Mouse (Mus musculus): ENCODE measurements around the gene Cnp.

Gene Cnp

GRCm38 (mm10) chr11:100585148-100585547, 10.4 kb downstream of the Cnp start:
- DNase-seq (ENCODE audit: low read depth, low spot score) = no peak

GRCm38 (mm10) chr11:100588462-100588861, 13.8 kb downstream of the Cnp start:
- DNase-seq (ENCODE audit: low read depth, low spot score) = no peak

DNA sequence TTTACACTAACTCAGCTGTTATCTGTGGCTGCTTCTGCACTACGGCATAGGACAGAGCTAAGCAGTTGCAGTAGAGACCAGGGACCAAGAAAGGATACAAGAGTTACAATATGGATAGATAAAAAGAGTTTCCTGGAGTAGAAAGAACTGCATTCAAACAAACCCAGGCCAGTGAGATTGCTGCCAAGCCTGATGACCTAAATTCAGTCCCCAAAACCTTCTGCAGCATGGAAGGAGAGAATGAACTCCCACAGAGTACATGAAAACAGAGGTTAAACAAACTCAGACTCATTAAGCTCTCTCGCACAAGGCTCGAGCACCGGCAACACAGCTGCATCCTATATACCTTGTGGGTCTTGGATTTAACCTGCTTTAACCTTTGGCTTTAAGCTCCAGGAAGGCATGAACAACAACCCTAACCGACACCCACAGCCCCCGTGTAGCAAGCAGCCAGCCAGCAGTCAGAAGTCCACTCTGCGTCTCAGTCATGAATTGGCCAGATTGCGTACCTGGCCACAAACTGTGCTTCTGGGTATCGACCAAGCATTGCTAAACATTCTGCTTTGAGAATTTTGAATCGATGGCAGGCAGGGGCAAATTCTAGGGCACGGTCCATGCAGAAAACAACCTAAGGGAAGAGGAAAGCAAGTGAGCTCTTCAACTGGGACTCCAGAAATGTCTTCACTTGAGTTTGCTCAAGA, 17.8 kb downstream of the Cnp start:
- DNase-seq (ENCODE audit: low read depth, low spot score) = no peak

DNA sequence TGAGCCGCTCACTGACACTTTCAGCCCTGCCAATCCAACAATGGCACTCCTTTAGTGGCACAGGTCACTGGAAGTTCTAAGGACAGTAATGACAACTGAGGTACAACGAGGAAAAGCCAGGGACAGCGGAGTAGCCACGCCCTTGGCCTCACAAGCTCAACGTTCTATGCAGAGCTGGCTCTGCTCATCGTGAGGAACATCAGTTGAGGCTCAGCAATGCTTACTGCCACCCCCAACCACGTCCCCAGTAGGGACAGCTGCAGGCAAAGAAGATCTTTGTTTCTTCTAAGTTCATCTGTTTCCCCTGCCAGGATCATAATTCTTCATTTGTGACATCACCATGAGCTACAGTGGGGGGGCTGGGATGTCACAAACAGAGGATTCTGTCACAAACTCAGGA, 19.9 kb downstream of the Cnp start:
- DNase-seq (ENCODE audit: low read depth, low spot score) = no peak

DNA sequence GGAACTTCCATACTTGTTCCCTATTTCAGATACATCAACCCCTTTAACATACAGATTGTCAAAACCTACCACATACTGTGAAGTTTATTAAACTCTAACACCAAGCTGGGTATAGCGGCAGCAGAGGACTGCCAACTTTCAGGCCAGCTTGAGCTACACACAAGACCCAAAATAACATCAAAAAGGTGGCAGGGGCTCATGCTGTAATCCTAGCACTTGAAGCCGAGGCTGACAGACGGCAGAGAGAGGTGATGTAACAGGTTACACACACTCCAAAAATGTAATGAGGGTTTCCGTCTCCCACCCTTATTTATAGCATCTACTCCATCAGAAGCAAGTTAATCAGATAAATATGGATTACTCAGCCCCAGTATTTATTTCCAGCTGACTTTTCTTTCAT, 20.8 kb downstream of the Cnp start:
- DNase-seq (ENCODE audit: low read depth, low spot score) = no peak

DNA sequence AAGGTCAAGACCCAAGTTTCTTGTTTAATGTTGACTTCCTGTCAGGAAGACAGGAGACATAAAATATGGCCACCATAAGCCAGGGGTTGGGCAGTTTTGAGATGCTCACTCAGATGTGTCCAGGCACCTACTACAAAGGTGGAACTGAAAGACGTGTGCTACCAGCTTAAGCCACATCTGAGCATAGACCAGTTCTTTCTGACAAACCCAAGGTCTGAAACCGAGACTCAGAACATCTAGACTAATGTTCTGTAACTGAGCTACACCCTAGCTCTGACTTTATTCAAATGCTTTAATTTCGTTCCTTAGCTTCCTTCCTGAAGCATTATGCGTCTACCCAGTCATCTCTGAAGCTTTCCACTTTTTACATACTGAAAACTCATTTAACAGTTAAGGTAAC, 23.4 kb downstream of the Cnp start:
- no peak for DNase-seq (ENCODE audit: low read depth, low spot score)

DNA sequence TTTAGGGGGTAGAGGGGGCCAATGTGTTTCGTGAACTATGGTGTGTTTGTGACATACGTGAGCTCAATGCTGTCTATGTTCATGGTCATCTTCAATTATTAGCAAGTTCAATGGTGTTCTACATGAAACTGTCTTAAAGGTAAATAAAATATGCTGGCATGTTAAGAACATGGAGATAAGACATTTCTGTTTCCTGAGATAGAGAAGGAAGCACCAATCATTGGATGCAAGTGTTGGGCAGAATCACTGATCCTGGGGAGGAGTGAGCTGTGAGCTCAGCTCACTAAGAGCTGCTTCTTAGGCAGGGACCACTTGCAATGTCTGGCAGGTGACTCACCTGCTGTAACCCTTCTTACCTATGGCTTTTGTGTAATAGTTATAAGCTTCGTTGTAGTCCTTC, 26.7 kb downstream of the Cnp start:
- no peak for DNase-seq (ENCODE audit: low read depth, low spot score)

- DNase-seq (ENCODE audit: low read depth, low spot score) = no peak
Observed at GRCm38 (mm10) chr11:100603155-100603554, 28.5 kb downstream of the Cnp start.

DNA sequence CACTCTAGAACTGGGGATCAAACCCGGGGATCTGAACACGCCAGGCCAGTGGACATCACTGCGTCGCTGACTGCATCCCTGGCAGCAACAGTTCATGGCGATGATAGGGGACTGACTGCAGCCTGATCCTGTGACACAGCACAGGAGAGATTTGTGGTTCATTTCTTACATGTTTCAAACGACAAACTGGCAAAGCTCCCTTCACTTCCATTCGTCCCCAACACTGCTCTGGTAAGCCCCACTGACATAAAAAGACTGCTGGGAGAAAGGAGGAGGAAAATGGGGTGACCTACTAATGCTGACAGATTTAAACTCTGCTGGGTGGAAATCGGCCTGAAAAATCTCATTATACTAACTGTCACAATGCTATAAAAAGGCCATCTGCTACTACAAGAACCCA, 29.1 kb downstream of the Cnp start:
- no peak for DNase-seq (ENCODE audit: low read depth, low spot score)

GRCm38 (mm10) chr11:100604321-100605005, 29.8 kb downstream of the Cnp start:
- DNase-seq (ENCODE audit: low read depth, low spot score) = peak; percentile 60

GRCm38 (mm10) chr11:100605451-100605850, 30.7 kb downstream of the Cnp start:
- DNase-seq (ENCODE audit: low read depth, low spot score) = no peak

DNA sequence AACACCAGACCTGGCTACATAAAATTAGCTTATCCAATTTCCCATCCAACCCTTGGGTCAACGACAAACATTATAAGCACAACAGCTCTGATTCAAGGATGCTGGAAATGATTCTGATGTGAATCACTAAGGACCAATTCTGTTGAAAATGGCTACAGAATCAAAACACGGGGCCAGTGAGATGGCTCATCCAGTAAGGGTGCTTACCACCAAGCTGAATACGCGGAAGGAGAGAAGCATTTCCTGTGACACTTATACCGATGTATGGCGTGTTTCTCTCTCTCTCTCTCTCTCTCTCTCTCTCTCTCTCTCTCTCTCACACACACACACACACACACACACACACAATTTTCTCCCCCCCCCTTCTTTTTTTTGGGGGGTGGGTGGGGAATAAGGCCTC, 32.4 kb downstream of the Cnp start:
- no peak for DNase-seq (ENCODE audit: low read depth, low spot score)

DNA sequence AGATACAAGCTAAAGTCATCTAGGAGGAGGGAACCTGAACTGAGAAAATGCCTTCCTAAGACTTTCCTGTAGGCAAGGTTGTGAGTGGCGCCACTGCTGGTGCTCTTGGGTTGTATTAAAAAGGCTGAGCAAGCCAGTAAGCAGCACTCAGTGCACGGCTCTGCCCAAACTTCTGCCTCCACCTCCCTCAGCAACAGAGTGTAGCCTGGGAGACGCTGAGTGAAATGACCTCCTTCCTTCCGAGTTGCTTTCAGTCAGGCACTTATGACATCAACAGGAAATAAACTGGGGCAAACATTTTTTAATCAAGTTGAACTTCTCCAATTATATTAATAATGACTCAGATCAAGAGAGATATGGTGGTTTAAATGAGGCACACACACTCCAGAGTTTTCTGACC, 34.1 kb downstream of the Cnp start:
- no peak for DNase-seq (ENCODE audit: low read depth, low spot score)

GRCm38 (mm10) chr11:100609355-100609996, 34.8 kb downstream of the Cnp start:
- DNase-seq (ENCODE audit: low read depth, low spot score) = no peak

DNA sequence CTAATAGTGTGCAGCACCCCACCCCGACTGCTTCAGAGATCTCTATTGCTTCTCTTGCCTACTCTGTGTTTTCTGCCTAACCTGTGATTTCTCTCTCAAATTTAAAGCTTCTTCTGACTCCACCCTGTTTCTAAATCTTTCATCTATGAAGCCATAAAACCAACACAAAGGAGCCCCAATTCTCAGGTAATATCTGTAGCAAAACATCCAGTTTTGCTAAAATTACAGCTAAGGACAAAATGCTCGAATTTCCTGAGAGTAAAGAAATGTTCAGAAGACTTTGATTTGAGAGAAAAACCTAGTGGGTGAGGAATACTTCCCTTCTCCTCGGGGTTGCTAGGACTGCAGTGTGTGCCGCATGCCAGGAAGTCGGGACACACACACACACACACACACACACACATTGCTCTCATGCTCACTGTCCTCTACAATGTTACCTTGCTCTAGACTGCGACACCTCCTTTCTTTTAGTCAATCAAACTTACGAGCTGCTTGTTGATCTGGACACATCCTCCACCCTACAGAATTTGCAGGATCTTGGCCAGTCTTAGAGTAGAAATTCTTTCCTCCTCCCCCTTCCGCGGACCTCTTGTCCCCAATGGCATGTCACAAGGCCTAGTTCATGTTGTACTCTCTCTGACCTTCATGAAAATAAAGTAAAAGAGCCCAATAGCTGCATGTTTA, 35.4 kb downstream of the Cnp start:
- DNase-seq (ENCODE audit: low read depth, low spot score) = no peak

DNA sequence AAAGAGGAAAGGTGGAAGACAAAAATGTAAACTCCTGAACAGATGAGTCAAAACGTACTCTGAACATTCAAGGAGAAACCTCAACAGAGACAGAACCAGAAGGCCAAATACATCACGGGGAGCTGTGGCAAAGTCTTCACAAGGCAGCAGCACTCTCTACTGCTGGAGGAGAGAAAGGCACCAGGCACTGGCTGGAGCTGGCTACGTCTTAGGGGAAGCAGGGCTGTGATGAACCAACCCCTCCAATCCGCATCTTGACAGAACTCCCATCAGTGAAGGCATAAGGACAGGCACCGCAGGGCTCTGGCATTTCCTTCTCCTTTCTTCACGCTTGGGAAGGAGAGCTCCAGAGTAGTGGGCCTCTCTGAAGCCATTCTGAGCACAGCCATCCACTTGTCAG, 36.9 kb downstream of the Cnp start:
- peak; percentile 39 for DNase-seq (ENCODE audit: low read depth, low spot score)

- DNase-seq (ENCODE audit: low read depth, low spot score) = peak; percentile 89
Observed at GRCm38 (mm10) chr11:100613241-100613640, 38.5 kb downstream of the Cnp start.

DNA sequence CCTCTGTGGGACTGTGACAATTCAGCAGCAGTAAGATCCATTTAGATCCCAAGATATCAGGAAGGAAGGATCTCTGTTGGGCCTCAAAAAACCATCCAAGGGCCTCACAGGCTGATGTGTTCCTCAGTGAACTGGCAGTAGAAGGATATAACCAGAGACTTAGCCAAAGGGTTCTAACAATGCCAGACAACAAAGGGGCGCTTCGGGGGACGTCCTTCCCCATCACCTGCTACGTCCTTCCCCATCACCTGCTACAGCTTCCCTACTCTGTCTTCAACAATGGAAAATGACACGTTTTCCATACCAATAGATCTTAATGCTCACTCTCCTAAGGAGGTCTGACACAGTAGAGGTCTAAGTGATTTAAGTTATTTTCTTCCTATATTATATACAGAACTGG, 41.6 kb downstream of the Cnp start:
- peak; percentile 95 for DNase-seq (ENCODE audit: low read depth, low spot score)

DNA sequence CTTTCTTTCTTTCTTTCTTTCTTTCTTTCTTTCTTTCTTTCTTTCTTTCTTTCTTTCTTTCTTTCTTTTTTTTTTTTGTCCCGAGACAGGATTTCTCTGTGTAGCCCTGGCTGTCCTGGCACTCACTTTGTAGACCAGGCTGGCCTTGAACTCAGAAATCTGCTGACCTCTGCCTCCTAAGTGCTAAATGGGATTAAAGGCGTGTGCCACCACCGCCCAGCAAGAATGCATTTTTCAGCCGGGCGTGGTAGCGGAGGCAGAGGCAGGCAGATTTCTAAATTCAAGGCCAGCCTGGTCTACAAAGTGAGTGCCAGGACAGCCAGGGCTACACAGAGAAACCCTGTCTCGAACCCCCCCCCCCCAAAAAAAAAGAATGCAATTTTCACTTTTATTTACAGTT, 42.1 kb downstream of the Cnp start:
- DNase-seq (ENCODE audit: low read depth, low spot score) = peak; percentile 90

GRCm38 (mm10) chr11:100617480-100617879, 42.8 kb downstream of the Cnp start:
- DNase-seq (ENCODE audit: low read depth, low spot score) = peak; percentile 51

- peak; percentile 93 for DNase-seq (ENCODE audit: low read depth, low spot score)
Observed at GRCm38 (mm10) chr11:100618761-100619484, 44.2 kb downstream of the Cnp start, which contains the start of gene Nkiras2. Gene Nkiras2 (plus strand): TSS chr11:100619244.
